Mouse (Mus musculus): ENCODE measurements around the gene Gm3526.
"Not testable (repeated sequence)": the region's sequence is repeated elsewhere in the genome, so short reads cannot be mapped to it uniquely, and the experiment has no call there.

Gene Gm3526

DNA sequence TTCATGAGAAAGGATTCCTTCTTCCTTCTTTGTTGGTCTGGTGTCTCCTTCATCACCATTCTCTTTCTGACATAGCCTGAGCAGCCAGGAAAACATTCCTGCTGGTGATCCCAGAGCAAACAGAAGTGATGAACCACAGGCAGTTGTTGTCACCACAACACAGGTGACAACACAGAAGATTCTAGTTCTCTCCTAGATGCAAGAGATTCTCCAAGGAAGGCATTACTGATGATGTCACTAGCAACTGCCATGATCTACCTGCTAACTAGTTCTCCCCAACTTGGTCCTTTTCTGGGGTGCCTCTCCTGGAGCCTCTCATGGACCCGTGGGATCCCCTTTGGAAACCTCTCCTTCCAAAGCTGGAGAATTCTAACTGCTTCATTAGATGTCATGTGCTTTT lies at the start of gene Gm3526:
Gene Gm3526, minus strand, starts transcription at position 101 of the 400 bp plus-strand sequence.
- DNase-seq (ENCODE audit: low spot score) = not testable (repeated sequence)

All from testis, postnatal 10 days (tissue).